Mouse (Mus musculus) myocyte (in vitro differentiated cells): ENCODE measurements around the gene Pstpip1. TPM values are rescaled to one million over a fixed set of nuclear protein-coding genes. Genes with fewer than 3 reads are reported as not detected.
A peak's percentile ranks its signal among the peaks of the same experiment; 100 is the strongest.

Experiments
- H3K27me3 ChIP-seq: one replicate; pipeline ENCODE4 v1.6.1; 2011; ENCODE audit not compliant: control insufficient read depth, insufficient read depth, insufficient read length
- H3K36me3 ChIP-seq: one replicate; pipeline ENCODE4 v1.6.1; 2011; ENCODE audit not compliant: control insufficient read depth, insufficient read depth
- H3K4me2 ChIP-seq: one replicate; pipeline ENCODE4 v1.6.1; 2011; ENCODE audit warnings: low read depth, control low read depth
- H3K4me3 ChIP-seq: one replicate; pipeline ENCODE4 v1.5.1; 2011; ENCODE audit warnings: mild to moderate bottlenecking, control low read depth, moderate library complexity
- H3K79me2 ChIP-seq: one replicate; pipeline ENCODE4 v1.6.1; 2011; ENCODE audit not compliant: control insufficient read depth, insufficient read depth
- H3ac ChIP-seq: one replicate; pipeline ENCODE4 v1.6.1; 2011; ENCODE audit not compliant: control insufficient read depth, insufficient read length
- CEBPB ChIP-seq: IDR thresholded peaks from 2 replicates; pipeline ENCODE4 v1.6.1; 2011; ENCODE audit warnings: mild to moderate bottlenecking, moderate library complexity; ENCODE audit not compliant: poor library complexity, insufficient read depth, severe bottlenecking
- E2F4 ChIP-seq: IDR thresholded peaks from one replicate; pipeline ENCODE4 v1.6.1; 2011; ENCODE audit warnings: mild to moderate bottlenecking, control low read depth, moderate library complexity; ENCODE audit not compliant: insufficient read depth
- MAX ChIP-seq: IDR thresholded peaks from one replicate; pipeline ENCODE4 v1.6.1; 2011; ENCODE audit warnings: low read depth, mild to moderate bottlenecking, control low read depth
- MYOD1 ChIP-seq, 3 experiments: IDR thresholded peaks; one replicate each; pipeline ENCODE4 v1.6.1; 2011; ENCODE audit warnings: control low read depth in 2 of 3, low read depth in 2 of 3, mild to moderate bottlenecking in 2 of 3, moderate library complexity in 1 of 3; ENCODE audit not compliant: insufficient read length in 2 of 3, control insufficient read depth in 1 of 3
- MYOG ChIP-seq, 3 experiments: IDR thresholded peaks; one replicate each; pipeline ENCODE4 v1.6.1; 2011; ENCODE audit warnings: control low read depth in 2 of 3, low read depth in 2 of 3, mild to moderate bottlenecking in 2 of 3; ENCODE audit not compliant: insufficient read length in 2 of 3, control insufficient read depth in 1 of 3, insufficient read depth in 1 of 3
- POLR2A ChIP-seq: IDR thresholded peaks from one replicate; pipeline ENCODE4 v1.6.1; 2011; ENCODE audit warnings: low read depth, mild to moderate bottlenecking, control low read depth, moderate library complexity; ENCODE audit not compliant: insufficient read length
- POLR2AphosphoS2 ChIP-seq: IDR thresholded peaks from one replicate; pipeline ENCODE4 v1.6.1; 2011; ENCODE audit warnings: low read depth, control low read depth; ENCODE audit not compliant: insufficient read length
- REST ChIP-seq: IDR thresholded peaks from one replicate; pipeline ENCODE4 v1.6.1; 2011; ENCODE audit warnings: mild to moderate bottlenecking, control low read depth, moderate library complexity; ENCODE audit not compliant: insufficient read depth, insufficient read length
- SRF ChIP-seq: IDR thresholded peaks from one replicate; pipeline ENCODE4 v1.6.1; 2011; ENCODE audit warnings: low read depth; ENCODE audit not compliant: control insufficient read depth, insufficient read length
- TCF12 ChIP-seq: IDR thresholded peaks from one replicate; pipeline ENCODE4 v1.6.1; 2011; ENCODE audit warnings: mild to moderate bottlenecking, control low read depth; ENCODE audit not compliant: poor library complexity, insufficient read depth, severe bottlenecking
- TCF3 ChIP-seq: IDR thresholded peaks from one replicate; pipeline ENCODE4 v1.6.1; 2011; ENCODE audit warnings: low read depth, control low read depth; ENCODE audit not compliant: insufficient read length
- USF1 ChIP-seq: IDR thresholded peaks from one replicate; pipeline ENCODE4 v1.6.1; 2011; ENCODE audit warnings: low read depth, mild to moderate bottlenecking, control low read depth, moderate library complexity
- polyA plus RNA-seq: library from polyadenylated mRNA; unstranded; fragments of >200 nt; fragmentation: generic; extraction: Trizol; gene quantifications from one replicate; pipeline ENCODE4 v1.2.1, GENCODE M21; 2012; ENCODE audit warnings: missing spikeins

The Pstpip1 gene
- polyA plus RNA-seq, 1 experiment: 18.9 TPM

DNA sequence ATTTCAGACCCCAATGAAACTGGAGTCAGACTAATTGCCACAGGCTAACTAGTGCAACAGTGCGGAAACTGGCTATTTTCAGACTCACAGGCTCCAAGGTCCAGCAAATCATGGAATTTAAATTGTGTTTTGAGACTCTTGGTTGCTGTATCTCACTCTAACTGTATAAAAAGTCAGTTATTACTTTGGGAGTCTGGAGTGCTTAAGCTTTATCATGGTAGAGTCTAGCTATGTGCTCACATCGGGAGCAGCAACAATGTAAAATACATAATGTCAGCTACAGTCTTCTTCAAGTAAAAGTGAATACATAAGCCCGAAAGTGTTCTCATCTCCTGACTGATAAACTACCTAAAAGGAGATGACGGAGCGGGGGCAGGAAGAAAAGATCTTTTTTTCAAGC, 64.8 kb downstream of the Pstpip1 start:
- Histone ChIP-seq H3K36me3 (no peaks in the 10 kb centered on the region), H3ac (no peak overlapping the region), H3K4me2 (no peak overlapping the region), H3K27me3 (no peaks in the 10 kb centered on the region), H3K4me3 (no peak overlapping the region), H3K79me2 (peaks cover 79% of the 10 kb centered on the region)
- no peak for TF ChIP-seq E2F4
- no peak for TF ChIP-seq MAX
- TF ChIP-seq POLR2AphosphoS2: no peak
- TF ChIP-seq MYOD1 (IDR thresholded peaks at IDR 0.05; ENCODE audit: control insufficient read depth in 1 of 3, insufficient read length in 2 of 3, low read depth in 2 of 3): no peak
- no peak for TF ChIP-seq TCF12
- no peak for TF ChIP-seq POLR2A
- no peak for TF ChIP-seq SRF
- TF ChIP-seq USF1: no peak
- TF ChIP-seq TCF3: no peak
- TF ChIP-seq MYOG (IDR thresholded peaks at IDR 0.05; ENCODE audit: control insufficient read depth in 1 of 3, insufficient read depth in 1 of 3, insufficient read length in 2 of 3, low read depth in 2 of 3): no peak
- TF ChIP-seq REST: no peak
- no peak for TF ChIP-seq CEBPB

DNA sequence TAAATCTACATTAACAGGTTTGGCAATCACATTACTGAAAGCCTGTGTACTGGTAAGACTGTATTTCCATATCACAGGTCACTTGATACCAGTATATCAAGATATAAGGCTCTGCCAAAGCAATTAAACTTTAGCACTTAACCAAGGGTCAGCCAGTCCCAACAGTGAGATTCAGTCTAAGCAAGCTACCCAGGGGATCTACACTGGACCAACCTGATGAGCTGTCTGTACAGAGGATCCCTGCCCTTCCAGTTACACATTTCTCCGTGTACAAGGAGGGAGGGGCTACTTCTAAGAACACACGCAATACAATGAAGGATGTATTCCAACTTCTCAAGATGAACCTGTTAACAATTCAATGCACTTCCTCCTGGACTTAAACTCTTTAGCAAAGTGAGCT, 68.3 kb downstream of the Pstpip1 start:
- H3ac ChIP-seq: no peak overlapping the region
- TF ChIP-seq CEBPB: no peak
- no peak for TF ChIP-seq TCF3
- TF ChIP-seq MYOG (IDR thresholded peaks at IDR 0.05; ENCODE audit: control insufficient read depth in 1 of 3, insufficient read depth in 1 of 3, insufficient read length in 2 of 3, low read depth in 2 of 3): no peak
- TF ChIP-seq E2F4: no peak
- TF ChIP-seq MAX: no peak
- no peak for TF ChIP-seq POLR2A
- TF ChIP-seq MYOD1 (IDR thresholded peaks at IDR 0.05; ENCODE audit: control insufficient read depth in 1 of 3, insufficient read length in 2 of 3, low read depth in 2 of 3): no peak
- TF ChIP-seq REST: no peak
- TF ChIP-seq USF1: no peak
- TF ChIP-seq POLR2AphosphoS2: no peak
- TF ChIP-seq SRF: no peak
- TF ChIP-seq TCF12: no peak
- no peaks in the 10 kb centered on the region for H3K27me3 ChIP-seq
- H3K36me3 ChIP-seq: no peaks in the 10 kb centered on the region
- H3K79me2 ChIP-seq: peaks cover 69% of the 10 kb centered on the region
- H3K4me3 ChIP-seq: no peak overlapping the region
- peak overlapping the region; percentile 7 for H3K4me2 ChIP-seq

DNA sequence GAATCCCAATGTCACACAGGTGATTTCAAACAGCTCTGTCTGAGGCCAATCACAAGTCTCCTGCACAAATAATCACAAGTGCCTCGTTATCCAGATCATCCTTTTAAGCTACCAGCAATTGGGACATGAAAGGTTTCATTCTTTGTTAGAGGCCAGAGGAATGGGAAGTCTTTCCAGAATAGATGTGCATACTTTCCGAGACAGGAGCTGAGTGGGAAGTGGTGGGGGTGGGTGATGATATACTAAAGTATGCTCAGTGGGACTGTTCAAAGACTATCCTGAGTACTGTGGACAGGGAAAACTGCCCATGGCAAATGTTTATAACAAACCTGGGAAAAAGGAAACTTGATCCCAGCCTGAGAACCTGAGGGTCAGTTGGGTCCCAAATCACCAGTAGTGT, 69.7 kb downstream of the Pstpip1 start:
- Histone ChIP-seq H3K79me2 (peaks cover 55% of the 10 kb centered on the region), H3K4me3 (peak overlapping the region; percentile 51), H3K4me2 (peak overlapping the region; percentile 93), H3K36me3 (no peaks in the 10 kb centered on the region), H3ac (no peak overlapping the region), H3K27me3 (no peaks in the 10 kb centered on the region)
- no peak for TF ChIP-seq USF1

DNA sequence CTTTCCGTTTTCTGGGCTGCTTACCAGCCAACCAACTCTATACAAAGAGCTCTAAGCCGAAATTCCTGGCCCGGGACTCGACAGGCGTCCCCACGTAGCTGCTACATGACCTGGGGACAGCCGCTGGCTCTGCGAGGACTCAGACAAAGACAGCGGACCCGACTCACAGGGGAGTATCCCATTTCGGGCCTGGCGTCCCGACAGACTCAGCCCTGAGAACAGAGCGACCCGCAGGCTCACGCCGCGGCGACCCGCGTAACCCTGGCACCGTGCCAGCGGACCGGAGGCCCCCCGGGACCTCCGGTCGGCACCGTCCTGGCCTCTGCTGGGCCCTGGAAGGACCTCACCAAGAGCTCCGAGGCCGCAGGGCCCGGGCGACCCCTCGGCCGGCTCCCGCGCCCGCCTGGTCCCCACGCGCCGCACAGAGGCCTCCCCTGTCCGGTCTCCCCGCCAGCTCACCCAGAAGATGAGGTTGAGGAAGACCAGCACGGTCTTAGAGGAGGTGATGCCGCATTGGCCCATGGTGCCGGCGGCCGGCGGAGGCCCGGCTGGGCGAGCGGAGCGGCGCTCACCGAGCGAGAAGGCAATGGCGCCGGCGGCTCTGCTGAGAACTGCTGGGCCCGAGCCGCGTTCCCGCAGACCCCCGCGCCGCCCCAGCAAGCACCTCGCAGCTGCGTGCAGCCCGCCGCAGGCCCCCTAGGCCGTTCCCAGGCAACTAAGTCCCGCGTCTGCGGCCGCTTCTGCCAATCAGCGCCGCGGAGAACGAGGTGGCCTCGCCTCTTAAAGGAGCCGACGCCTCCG, 70.8 kb downstream of the Pstpip1 start:
- Histone ChIP-seq H3K4me2 (peak overlapping the region; percentile 95), H3K36me3 (no peaks in the 10 kb centered on the region), H3K27me3 (no peaks in the 10 kb centered on the region), H3ac (peak overlapping the region; percentile 65), H3K4me3 (peak overlapping the region; percentile 51), H3K79me2 (peaks cover 44% of the 10 kb centered on the region)
- TF ChIP-seq POLR2A: peak; percentile 85
- peak in 1 of 3 experiments; percentile 69 for TF ChIP-seq MYOD1 (IDR thresholded peaks at IDR 0.05; ENCODE audit: control insufficient read depth in 1 of 3, insufficient read length in 2 of 3, low read depth in 2 of 3)
- peak in 2 of 3 experiments; percentile 9 to 71 for TF ChIP-seq MYOG (IDR thresholded peaks at IDR 0.05; ENCODE audit: control insufficient read depth in 1 of 3, insufficient read depth in 1 of 3, insufficient read length in 2 of 3, low read depth in 2 of 3)
- no peak for TF ChIP-seq MAX
- peak; percentile 60 for TF ChIP-seq POLR2AphosphoS2

DNA sequence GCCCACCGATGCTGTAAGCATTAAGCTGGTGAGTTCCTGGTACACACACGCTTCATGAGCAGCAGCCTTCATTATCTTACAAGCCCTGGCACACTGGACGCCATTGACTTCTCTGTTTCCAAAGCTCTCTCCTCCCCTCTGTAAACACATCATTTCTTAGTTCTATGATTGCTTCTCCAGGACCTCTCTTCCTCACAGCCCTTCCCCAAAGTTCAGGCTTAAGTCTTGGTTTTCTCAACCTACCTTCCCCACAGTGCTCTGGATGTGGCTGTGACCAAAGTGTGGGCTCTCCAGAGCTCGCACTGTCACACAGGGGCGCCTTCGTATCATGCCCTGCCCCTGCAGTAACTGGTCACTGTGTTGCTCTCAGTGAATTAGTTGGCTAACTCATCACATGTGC, 75.6 kb downstream of the Pstpip1 start, which contains the start of gene Tspan3:
Tspan3 (minus strand) TSS at position 101 of the 400 bp plus-strand sequence.
- H3K79me2 ChIP-seq: peaks cover under 1% of the 10 kb centered on the region
- H3ac ChIP-seq: no peak within 1 kb of the TSS
- H3K36me3 ChIP-seq: no peaks in the 10 kb centered on the region
- no peak for TF ChIP-seq MYOD1 (IDR thresholded peaks at IDR 0.05; ENCODE audit: control insufficient read depth in 1 of 3, insufficient read length in 2 of 3, low read depth in 2 of 3)
- no peak for TF ChIP-seq REST
- TF ChIP-seq MAX: no peak
- TF ChIP-seq TCF12: no peak
- no peak for TF ChIP-seq E2F4
- H3K4me2 ChIP-seq: no peak within 1 kb of the TSS
- no peak within 1 kb of the TSS for H3K4me3 ChIP-seq
- H3K27me3 ChIP-seq: no peaks in the 10 kb centered on the region
